Mouse (Mus musculus) c-Kit-positive CD71-positive TER-119-negative erythroid progenitor cells, embryonic 14.5 days (primary cell): ENCODE data around the gene Zfp354c.

Experiments
- DNase-seq: peaks from one replicate; pipeline ENCODE4 v3.0.0-alpha.2; 2013; ENCODE audit warnings: low read depth

Gene Zfp354c

DNA sequence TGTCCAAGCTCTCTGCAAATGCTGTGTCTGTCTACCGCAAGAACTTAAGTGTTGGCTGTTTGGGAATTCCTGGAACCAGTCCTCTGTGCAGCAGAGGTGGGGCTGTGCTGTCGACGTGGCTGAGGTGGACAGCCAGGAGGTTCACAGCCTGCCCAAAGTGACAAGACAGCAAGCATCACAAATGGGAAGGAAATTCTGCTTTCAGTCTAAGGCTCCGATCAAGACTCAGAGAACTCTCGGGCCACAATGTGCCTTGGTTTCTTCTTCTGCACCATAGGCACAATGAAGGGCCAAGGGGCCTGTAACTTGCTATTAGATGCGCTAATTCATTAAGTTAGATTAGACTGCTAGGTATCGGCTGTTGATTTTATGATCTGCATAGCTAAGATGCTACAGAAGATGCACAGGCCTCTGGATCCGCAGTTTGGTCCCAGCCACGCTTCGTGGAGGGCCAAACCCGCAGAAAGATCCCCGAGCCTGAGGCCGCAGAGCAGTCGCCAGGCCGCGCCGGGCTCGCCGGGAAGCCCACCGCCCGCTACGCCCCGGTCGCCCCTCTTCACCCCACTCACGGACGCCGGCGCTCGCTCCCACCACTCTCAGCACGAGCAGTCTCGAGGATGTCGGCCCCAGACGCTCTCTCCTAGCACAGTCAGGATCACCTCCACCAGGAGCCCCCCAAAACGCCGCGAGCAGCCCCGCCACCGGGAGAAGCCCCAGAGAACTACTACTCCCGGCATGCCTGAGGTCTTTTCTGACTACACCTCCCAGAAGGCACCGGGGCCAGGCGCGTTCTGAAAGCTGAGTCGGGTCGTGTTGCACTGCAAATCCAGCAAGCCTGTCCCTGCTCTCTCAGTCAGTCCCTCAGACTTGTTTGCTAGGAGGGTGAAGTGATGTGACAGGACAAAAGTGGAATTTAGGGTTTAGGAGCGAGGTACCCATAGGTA, at the start of gene Zfp354c:
Gene Zfp354c, minus strand, starts transcription at position 715 of the 944 bp plus-strand sequence.
- DNase-seq: peak; percentile 67

DNA sequence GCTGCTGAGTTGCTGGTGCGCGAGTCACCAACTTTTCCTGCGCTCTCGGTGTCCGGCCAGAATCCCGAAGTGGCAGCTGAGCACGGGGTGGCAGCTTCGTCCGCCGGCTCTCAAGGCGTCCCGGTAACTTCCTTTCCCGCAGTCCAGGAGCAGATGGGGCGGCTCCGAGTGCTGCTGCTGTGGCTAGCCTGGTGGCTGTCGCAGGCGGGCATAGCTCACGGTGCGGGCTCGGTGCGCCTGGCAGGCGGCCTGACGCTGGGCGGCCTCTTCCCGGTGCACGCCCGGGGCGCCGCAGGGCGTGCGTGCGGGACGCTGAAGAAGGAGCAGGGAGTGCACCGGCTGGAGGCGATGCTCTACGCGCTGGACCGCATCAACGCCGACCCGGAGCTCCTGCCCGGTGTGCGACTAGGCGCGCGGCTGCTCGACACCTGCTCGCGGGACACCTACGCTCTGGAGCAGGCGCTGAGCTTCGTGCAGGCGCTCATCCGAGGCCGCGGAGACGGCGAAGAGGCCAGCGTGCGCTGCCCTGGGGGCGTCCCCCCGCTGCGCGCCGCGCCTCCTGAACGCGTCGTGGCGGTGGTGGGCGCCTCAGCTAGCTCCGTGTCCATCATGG, 23.6 kb upstream of the Zfp354c start:
- DNase-seq: no peak

DNA sequence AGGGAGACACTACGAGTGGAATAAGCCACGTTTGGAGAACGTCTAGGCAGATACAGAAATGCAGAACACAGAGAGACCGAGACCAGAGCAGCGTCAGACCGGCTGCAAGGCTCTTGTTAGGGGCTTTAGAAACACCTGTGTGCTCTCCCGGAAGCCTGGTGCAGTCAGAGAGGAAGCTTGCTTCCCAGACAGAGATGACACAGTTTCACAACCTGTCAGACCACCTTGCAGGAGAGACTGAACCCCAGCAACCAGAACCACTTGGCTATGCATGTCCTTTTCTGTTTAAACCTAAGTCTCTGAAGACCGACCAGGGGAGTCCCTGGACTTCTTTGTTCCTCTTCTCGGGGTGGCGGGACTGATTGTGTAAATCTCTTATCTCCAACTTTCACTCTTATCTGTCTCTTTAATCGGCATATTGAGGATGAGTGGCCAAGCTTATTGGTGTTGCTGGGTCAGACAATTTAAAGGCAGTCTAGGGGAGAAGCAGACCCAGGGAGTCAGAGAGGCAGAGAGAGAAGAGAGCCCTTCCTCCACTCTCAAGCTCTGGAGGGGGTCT, 22.7 kb upstream of the Zfp354c start, which contains the start of gene Grm6:
Gene Grm6, plus strand, starts transcription at position 509 of the 559 bp plus-strand sequence.
- no peak for DNase-seq

DNA sequence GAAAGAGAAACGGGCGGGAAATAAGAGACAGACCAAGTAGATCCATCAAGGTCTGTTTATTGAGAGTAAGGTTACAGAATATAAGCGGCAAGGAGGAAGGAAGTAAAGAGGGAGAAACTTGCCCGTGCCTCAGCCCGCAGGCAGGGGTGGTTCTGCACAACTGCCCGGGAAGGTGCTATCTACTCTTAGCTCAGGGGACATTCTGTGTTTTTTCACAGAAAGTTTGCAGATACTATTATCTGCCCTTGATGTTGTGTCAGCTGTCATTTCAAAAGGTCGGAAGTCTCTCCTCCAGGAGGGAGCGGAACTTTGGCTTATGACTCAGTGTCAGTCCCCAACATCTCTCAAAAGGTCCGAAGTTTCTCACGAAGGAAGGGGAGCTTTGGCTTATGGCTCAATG, 21.8 kb upstream of the Zfp354c start:
- DNase-seq: no peak

DNA sequence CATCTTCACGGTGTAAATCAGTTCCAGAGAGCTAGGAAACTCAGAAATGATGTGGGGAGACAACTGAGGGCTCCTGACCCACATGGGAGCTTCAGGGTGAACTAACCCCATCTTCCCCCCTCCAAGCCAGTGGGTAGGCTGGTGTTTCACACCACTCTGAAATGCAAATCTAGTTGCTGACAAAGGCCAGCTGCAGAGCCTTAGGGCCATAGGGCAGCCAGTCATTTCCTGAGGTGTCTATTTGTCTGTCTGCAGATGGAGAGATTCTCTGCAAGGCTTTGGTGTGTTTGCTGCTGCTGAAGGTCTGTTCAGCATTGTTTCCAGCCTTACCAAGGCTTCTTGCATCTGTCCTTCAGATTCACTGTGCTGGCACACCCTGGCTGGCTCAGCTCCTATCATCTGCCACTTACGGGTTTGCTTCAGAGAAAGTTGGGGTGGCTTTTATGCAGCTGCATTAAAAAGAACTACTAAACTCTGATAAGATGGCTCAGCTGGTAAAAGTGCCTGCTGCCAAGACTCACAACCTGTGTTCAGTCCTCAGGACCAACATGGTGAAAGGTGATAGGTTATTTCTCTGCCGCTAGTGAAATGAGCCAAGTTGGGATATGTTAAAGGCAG, 21.1 kb upstream of the Zfp354c start:
- DNase-seq: no peak

DNA sequence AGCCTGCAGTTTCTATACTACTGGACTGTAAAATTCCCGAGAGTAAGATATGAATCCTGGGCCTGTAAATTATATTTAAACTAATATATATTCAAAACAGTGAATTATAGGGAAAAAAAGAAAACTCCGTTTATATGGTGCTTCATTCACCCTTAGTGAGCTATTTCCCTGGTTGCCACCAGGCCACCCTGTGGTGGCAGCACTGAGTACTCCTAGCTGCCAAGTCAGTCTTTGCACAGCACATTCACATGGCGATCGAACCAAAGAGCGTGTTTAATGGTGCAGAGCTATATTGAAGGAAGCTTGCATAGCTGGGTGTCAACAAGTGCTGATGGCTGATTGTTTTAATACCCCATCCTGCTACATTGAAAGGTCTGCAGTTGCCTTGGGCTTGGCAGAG, 19.5 kb upstream of the Zfp354c start:
- no peak for DNase-seq

DNA sequence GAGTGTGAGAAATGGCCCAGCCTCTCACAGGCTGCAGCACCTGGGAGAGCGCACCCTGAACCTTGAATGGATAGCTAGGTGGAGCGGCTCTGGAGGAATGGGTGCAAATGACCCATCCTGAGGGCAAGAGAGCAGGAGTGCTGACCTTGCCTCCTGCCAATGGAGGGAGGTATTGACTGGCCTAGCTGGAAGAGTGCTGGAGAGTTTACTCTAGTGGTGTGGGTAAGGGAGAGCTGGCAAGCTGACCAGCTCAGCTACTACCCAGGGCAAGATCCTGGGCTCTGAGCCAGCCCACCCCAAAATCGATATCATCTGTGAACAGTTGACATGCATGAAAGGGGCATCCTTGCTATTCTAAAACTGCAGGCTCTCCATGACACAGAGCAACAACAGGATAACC, 18.4 kb upstream of the Zfp354c start:
- DNase-seq: no peak

DNA sequence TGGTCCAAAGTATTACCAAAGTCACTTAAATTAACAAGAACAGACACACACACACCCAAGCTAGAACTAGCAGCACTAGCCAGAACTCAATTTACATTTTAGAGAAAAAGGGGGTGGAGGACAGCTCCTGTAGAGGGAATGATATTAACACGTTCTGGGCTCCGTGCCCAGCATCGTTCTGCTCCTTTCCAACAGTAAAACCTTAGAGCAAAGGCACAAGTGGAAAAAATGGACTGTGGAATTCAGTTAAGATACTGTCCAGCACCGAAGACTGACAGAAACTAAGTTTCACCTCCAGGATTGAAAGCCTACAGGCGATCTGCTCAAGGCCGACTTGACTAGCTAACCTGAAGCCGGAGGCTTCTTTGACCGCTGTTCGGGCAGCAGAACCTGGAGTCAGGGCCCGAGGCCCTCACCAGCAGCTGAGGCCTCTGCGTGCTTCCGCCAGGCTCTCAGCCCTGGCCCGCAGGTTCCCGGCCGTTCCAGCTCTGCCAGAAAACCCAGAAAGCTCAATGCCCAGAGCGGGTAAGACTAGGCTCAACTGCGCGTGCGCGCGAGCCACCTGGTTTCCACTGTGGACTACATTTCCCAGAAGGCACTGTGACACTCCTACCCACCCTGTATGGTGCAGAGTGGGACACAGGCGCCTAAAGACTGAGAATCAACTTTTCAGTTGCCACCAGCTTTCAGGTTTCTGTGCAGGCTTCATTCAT, 13.7 kb upstream of the Zfp354c start, which contains the start of gene Zfp879:
Gene Zfp879, minus strand, starts transcription at position 530 of the 713 bp plus-strand sequence.
- peak; percentile 65 for DNase-seq

DNA sequence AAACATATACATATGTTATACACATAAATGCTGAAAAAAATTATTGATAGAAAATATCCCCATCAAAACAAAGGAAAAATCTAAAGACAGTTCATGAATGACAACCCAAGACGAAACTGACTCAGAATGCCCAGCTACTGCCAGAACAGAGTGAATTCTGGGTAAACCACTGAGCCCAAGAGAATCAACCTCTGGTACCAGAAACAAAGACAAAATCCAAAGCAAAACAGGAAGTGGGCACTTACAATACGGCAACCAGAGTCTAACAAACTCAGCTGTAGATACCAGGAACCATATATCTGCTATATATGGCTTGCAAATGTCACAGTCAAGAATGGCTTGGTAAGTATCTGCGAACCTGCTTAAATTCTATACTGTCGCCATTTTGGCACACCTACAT, 8.2 kb upstream of the Zfp354c start:
- DNase-seq: no peak

DNA sequence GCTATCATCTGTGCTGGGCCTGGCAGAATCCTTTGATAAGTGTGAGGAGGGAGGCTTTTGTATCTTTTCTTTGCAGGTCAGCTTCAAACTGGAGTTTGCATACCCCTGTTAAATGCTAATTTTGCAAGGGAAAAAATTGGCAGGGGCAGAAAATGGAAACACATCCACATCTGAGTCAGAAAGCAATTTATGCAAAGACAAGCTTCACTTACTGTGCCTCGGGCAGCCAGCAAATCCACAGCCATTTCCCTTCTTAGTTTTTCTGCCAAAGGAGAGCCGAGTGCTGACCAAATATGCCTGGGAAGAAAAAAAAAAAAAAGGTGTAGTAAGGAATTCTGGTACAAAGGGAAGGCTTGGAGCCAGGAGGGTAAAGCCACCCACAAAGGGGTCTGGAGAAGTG, 1.3 kb downstream of the Zfp354c start:
- DNase-seq: no peak

DNA sequence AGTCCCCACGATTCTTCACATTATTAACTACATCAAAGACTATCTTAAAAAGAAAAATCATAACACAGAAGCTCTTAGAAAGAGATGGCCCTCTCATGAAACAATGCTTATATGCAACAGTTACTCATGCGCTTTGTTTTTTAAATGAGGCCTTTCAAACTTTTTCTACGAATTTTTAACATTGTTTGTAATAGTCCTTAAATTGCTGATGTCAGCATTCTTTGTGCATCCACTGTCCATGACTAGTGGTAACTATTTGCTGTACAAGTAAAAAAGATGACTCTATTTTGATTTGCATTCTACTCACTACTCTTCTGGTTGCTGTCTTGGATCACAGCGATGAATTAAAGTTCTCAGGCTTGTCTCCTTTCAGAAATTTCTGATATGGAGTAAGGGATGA, 13.3 kb downstream of the Zfp354c start:
- DNase-seq: no peak

DNA sequence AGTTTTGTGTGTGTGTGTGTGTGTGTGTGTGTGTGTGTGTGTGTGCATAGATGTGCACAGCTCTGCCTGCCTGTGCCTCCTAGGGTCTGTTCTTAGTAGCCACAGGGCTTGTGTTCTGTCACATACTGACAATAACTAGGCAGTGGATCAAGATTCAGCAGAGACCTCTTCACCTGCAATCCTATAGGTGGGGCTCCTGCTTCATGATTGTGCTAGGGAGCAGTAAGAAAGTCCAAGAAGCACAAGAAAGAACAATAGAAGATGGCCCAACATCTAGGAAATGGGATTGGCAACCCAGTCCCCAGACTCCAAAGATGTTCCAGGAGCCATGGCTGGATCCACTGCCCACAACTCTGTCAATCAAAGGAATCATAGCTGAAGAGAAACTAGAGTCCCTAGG, 28.7 kb downstream of the Zfp354c start:
- DNase-seq: no peak

DNA sequence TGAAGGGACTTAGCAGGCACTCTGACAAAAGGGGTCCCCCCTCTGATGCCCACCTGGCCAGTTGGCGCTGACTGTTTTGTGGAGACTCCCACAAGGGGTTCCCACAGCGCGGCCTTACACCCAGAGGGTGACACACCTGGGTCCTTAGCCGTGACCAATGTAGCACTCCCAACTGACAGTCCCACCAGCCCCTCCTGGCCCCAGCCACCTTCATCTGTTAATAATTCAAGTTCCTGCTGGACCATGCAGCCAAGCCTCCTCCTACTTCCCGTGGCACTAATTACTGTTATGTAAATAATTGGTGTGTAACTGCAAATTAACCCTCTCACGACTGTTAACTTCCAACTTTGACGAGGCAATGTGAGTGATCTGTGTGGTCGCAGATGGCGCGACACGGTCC, 29.9 kb downstream of the Zfp354c start:
- no peak for DNase-seq

DNA sequence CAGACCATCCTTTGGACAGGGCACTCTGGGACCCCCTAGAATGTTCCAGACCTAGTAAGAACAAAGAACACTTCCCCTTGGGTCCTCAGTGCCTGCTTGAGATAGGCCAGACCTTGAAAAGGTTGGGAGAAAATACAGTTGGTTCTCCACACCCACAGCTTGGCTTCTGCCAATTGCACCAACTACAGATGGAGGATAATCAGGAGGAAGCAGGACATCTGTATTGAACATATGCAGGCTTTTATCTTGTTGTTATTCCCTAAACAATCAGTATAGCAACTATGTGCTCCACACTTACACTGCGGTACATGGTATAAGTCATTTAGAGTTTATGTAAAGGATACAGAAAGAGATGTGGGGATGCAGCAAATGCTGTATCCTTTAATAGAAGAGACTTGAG, 56.5 kb downstream of the Zfp354c start:
- DNase-seq: no peak

DNA sequence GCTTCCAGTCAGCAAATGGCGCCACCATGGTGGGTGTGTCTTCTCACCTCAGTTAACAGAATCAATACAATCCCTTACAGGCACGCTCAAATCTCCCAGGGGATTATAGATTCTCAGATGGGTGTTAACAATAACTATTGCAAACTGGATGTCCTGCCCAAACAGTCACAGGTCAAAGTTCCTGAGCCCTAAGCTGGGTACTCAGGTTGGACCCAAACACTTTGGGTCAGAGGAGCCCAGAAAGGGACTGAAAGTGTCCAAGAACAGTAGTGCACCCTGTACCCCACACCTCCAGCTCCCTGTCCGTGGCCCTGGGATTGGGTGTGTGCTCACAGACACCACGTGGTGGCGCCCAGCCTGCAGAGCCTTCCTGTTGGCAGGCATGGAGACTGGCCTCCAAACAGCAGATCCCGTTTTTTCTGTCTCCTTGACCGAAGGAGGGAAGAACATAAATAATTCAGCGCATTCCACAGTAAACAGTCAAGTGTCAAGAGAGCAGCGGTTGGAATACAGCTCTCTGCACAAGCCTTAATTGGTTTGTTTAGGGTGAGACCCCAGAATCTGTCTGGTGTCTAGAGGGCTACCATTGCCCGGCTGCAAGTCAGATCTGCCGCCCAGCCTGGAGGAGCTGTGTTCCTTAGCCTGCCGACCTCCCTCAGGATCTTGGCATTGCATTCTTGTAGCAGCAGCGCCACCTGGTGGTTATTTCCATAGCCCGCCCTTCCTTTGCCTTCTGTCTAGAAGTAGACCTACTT, 58.4 kb downstream of the Zfp354c start:
- DNase-seq: peak; percentile 47

DNA sequence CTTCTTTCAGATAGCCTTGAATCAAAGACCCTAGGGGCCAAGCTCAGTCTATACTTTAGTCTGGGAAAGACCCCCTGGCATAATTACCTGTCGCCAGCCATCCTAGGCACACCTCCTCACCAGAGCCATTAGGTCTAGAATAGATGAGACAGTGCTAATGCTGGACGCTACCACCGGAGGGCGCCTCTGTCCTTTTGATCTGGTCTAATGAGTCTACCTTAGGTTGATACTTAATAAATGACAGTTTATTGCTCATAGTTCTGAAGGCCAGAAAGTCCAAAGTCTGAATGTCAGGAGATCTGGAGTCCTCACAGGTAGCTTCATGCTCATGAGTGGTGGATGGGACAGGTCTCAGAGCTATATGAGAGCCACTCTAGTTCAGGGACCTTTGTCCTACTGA, 60.5 kb downstream of the Zfp354c start:
- DNase-seq: peak; percentile 14

DNA sequence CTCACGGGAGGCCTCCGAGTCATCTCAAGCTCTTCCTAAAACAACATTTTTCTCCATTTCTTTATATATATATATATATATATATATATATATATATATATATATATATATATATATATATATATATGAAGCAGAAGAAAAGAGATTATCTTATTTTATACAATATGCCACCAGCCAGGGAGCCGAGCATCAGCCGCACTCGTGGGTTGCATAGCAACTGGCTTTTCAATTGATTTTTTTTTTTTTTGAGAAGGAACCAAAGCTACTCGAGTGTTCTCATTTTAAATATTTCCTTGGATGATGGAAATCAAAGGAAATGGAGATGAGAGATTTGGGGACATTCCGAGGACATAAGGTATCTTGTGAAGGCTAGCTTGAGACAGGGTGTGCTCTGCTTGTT, 61.1 kb downstream of the Zfp354c start:
- DNase-seq: no peak
